Mouse (Mus musculus) liver, embryonic 14.5 days (tissue): Measurements from ENCODE around the gene Arntl2. TPM values are rescaled to one million over a fixed set of nuclear protein-coding genes. Genes with fewer than 3 reads are reported as not detected.

Source experiments
- ATAC-seq: fragments of 200-750 bp; cut with Nextera tagmentation; 2 replicates; pipeline ENCODE4 v1.8.0; 2017; ENCODE audit warnings: moderate number of reproducible peaks, mild to moderate bottlenecking, moderate library complexity; ENCODE audit not compliant: insufficient read depth
- DNase-seq, 3 experiments: peaks; one replicate each; pipeline ENCODE4 v3.0.0-alpha.2; 2012 to 2013; ENCODE audit warnings: low read depth in 3 of 3, low spot score in 3 of 3
- H3K27ac ChIP-seq: fragments of 300-500 bp; sonication (generic); 2 replicates; pipeline ENCODE4 v1.5.1; 2014; ENCODE audit warnings: moderate library complexity, mild to moderate bottlenecking, control low read depth, inconsistent platforms
- H3K27me3 ChIP-seq: fragments of 300-500 bp; sonication (generic); 2 replicates; pipeline ENCODE4 v1.6.1; 2014; ENCODE audit warnings: mild to moderate bottlenecking, low read length, moderate library complexity; ENCODE audit not compliant: control insufficient read depth, insufficient read depth
- H3K36me3 ChIP-seq: fragments of 300-500 bp; sonication (generic); replicated peaks from 2 replicates; pipeline ENCODE4 v1.6.1; 2014; ENCODE audit warnings: low read depth; ENCODE audit not compliant: control insufficient read depth, insufficient read depth
- H3K4me1 ChIP-seq, 2 experiments: fragments of 200-500 bp in 1 of 2; fragments of 300-500 bp in 1 of 2; sonication (generic) in 1 of 2; replicated peaks; 2 replicates each; pipeline ENCODE4 v1.6.1; 2012 to 2014; ENCODE audit warnings: antibody characterized with exemption in 1 of 2, inconsistent platforms in 1 of 2, low read length in 1 of 2; ENCODE audit not compliant: control insufficient read depth in 2 of 2, insufficient read depth in 2 of 2
- H3K4me2 ChIP-seq: fragments of 300-500 bp; sonication (generic); 2 replicates; pipeline ENCODE4 v1.6.1; 2014; ENCODE audit warnings: low read depth, mild to moderate bottlenecking, control low read depth, moderate library complexity
- H3K4me3 ChIP-seq, 2 experiments: fragments of 200-500 bp in 1 of 2; fragments of 300-500 bp in 1 of 2; sonication (generic) in 1 of 2; 2 replicates each; pipeline ENCODE4 v1.5.1; 2012 to 2014; ENCODE audit warnings: low read depth in 2 of 2, low read length in 2 of 2, mild to moderate bottlenecking in 2 of 2, control low read depth in 1 of 2, inconsistent platforms in 1 of 2, moderate library complexity in 1 of 2; ENCODE audit not compliant: insufficient read depth in 1 of 2
- H3K9ac ChIP-seq: fragments of 300-500 bp; sonication (generic); replicated peaks from 2 replicates; pipeline ENCODE4 v1.6.1; 2014; ENCODE audit warnings: mild to moderate bottlenecking, control low read depth, moderate library complexity
- H3K9me3 ChIP-seq: fragments of 300-500 bp; sonication (generic); 2 replicates; pipeline ENCODE4 v1.6.1; 2016; ENCODE audit warnings: low read length, mixed read lengths; ENCODE audit not compliant: control insufficient read depth
- CTCF ChIP-seq: IDR thresholded peaks from 2 replicates; pipeline ENCODE4 v1.5.1; 2016; ENCODE audit warnings: antibody characterized with exemption, low read depth, control low read depth
- EP300 ChIP-seq: IDR thresholded peaks from 2 replicates; pipeline ENCODE4 v1.6.1; 2016; ENCODE audit warnings: antibody characterized with exemption, low read depth
- WGBS: fragments of 180-500 bp; shearing (Covaris S2); extraction: QIAGEN DNeasy Blood & Tissue Kit; methylation state at CpG from one replicate; pipeline ENCODE4 v1.1.7; 2014; ENCODE audit not compliant: insufficient replicate concordance; 5-methylcytosine and 5-hydroxymethylcytosine counted together
- polyA plus RNA-seq, 2 experiments: library from polyadenylated mRNA; depleted of rRNA in 1 of 2; stranded (reverse) in 1 of 2; unstranded in 1 of 2; fragments of >200 nt; fragmentation: Nextera tagmentation in 1 of 2; extraction: Ambion mirVana in 1 of 2; gene quantifications; 2 replicates each; pipeline versions ENCODE4 v1.2.1 to v1.2.3; 2012 to 2014

Arntl2 gene
- polyA plus RNA-seq, 2 experiments, result 0.08 to 0.49 TPM

- Histone ChIP-seq H3K4me2 (no peak overlapping the region), H3K27me3 (no peaks in the 10 kb centered on the region), H3K27ac (no peak overlapping the region), H3K9me3 (no peaks in the 10 kb centered on the region), H3K36me3 (no peaks in the 10 kb centered on the region), H3K4me3 (no peak overlapping the region), H3K4me1 (no peaks in the 10 kb centered on the region), H3K9ac (no peak overlapping the region)
- WGBS, result 51% methylated on average over 4 of the region's 4 CpGs
- TF ChIP-seq CTCF (no peak), EP300 (no peak)
- ATAC-seq (no peak), DNase-seq (no peak)
Observed at GRCm38 (mm10) chr6:146835784-146836183, 39.9 kb downstream of the Arntl2 start.

GRCm38 (mm10) chr6:146837316-146837715 is 41.5 kb downstream of the Arntl2 start:
- no peak overlapping the region for H3K27ac ChIP-seq
- no peak overlapping the region for H3K4me3 ChIP-seq
- no peaks in the 10 kb centered on the region for H3K9me3 ChIP-seq
- TF ChIP-seq CTCF (no peak), EP300 (no peak)
- no peaks in the 10 kb centered on the region; a peak in 1 of 4 replicates for H3K4me1 ChIP-seq
- no peaks in the 10 kb centered on the region for H3K36me3 ChIP-seq
- 52% methylated on average over 7 of the region's 7 CpGs for WGBS
- H3K27me3 ChIP-seq, result no peaks in the 10 kb centered on the region
- H3K9ac ChIP-seq, result no peak overlapping the region
- no peak for ATAC-seq
- H3K4me2 ChIP-seq, result no peak overlapping the region
- DNase-seq, result no peak

- no peaks in the 10 kb centered on the region for H3K27me3 ChIP-seq
- TF ChIP-seq CTCF, result no peak
- no peak for TF ChIP-seq EP300
- no peaks in the 10 kb centered on the region for H3K9me3 ChIP-seq
- no peak overlapping the region for H3K4me2 ChIP-seq
- ATAC-seq, result no peak
- peaks cover 0 to 1% of the 10 kb centered on the region in 2 experiments; a peak in 1 of 4 replicates for H3K4me1 ChIP-seq
- no peaks in the 10 kb centered on the region for H3K36me3 ChIP-seq
- H3K27ac ChIP-seq, result no peak overlapping the region
- no peak overlapping the region for H3K9ac ChIP-seq
- H3K4me3 ChIP-seq, result no peak overlapping the region
- DNase-seq, result no peak
- 64% methylated on average over 5 of the region's 5 CpGs for WGBS
Observed at GRCm38 (mm10) chr6:146838366-146838765, 42.5 kb downstream of the Arntl2 start.

GRCm38 (mm10) chr6:146838863-146839262 is 43.0 kb downstream of the Arntl2 start:
- H3K4me2 ChIP-seq, result no peak overlapping the region

DNA sequence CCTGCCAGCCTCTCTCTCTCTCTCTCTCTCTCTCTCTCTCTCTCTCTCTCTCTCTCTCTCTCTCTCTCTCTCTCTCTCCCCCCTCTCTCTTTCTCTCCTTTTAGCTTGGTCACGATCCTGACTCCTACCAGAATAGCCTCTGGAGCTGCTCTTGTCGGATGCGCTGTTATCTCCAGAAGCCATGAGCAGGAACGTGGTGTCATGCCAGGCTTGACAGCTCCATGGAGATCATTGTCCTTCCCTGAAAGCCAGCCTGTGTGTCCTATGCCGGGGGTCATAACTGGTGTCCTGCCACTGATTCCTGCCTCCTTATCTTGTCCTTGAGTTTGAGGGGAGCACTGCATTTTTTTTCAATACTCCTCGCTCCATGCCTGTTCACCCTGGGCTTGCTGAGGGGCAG is 49.0 kb downstream of the Arntl2 start:
- no peak overlapping the region for H3K4me2 ChIP-seq
- DNase-seq (no peak), ATAC-seq (no peak)
- H3K9me3 ChIP-seq, result no peaks in the 10 kb centered on the region
- H3K9ac ChIP-seq, result no peak overlapping the region
- H3K27ac ChIP-seq, result no peak overlapping the region
- no peak overlapping the region for H3K4me3 ChIP-seq
- no peaks in the 10 kb centered on the region for H3K27me3 ChIP-seq
- peaks cover under 1 to 11% of the 10 kb centered on the region in 2 experiments; a peak in 3 of 4 replicates for H3K4me1 ChIP-seq
- 63% methylated on average over 6 of the region's 6 CpGs for WGBS
- TF ChIP-seq EP300 (no peak), CTCF (no peak)
- no peaks in the 10 kb centered on the region for H3K36me3 ChIP-seq

More at GRCm38 (mm10) chr6:146838863-146839262, 43.0 kb downstream of the Arntl2 start:
- Histone ChIP-seq H3K9me3 (no peaks in the 10 kb centered on the region), H3K36me3 (no peaks in the 10 kb centered on the region), H3K4me1 (peaks cover 0 to 1% of the 10 kb centered on the region in 2 experiments; a peak in 1 of 4 replicates), H3K27ac (no peak overlapping the region), H3K27me3 (no peaks in the 10 kb centered on the region), H3K9ac (no peak overlapping the region), H3K4me3 (no peak overlapping the region)
- DNase-seq (no peak), ATAC-seq (no peak)
- TF ChIP-seq CTCF (no peak), EP300 (no peak)
- 72% methylated on average over 4 of the region's 4 CpGs for WGBS
